In genomic region chr12:44835879-44836467, GRCm38 (mm10) we compare ENCODE assay signal across 18 mouse cellular contexts.
DNase-seq lines count a peak whose midpoint lies in the region; ATAC-seq lines count a peak whose summit lies in the region.
"Had no signal": no experiment of that assay in that cellular context is flagged by ENCODE, and none has a peak within 500 bp of the region (broad histone marks: within the 10 kb centered on the region; RNA-seq: fewer than 3 reads in every experiment).

No protein-coding gene starts in this region.

- H3K4me1 ChIP-seq in hindbrain, embryonic 16.5 days (ENCODE audit: control insufficient read depth, insufficient read depth, low read depth, low read length): no peaks in the 10 kb centered on the region; the same call in 1 of the 2 replicates
- H3K4me1 ChIP-seq in hindbrain, embryonic 13.5 days (replicated peaks): peaks cover 14% of the 10 kb centered on the region
- no peaks in the 10 kb centered on the region; the same call in 1 of the 2 replicates for H3K4me1 ChIP-seq in kidney, embryonic 16.5 days (ENCODE audit: insufficient read depth, low read length)
- peaks cover 7% of the 10 kb centered on the region; the same call in 1 of the 2 replicates for H3K4me1 ChIP-seq in neural tube, embryonic 14.5 days (ENCODE audit: control insufficient read depth, insufficient read depth, low read length)
- H3K4me1 ChIP-seq in neural tube, embryonic 15.5 days: peaks cover 10% of the 10 kb centered on the region
- H3K4me1 ChIP-seq: heart, embryonic 15.5 days had no signal

- H3K27me3 ChIP-seq in hindbrain, embryonic 16.5 days (replicated peaks; ENCODE audit: control insufficient read depth, insufficient read depth, low read length): no peaks in the 10 kb centered on the region
- no peaks in the 10 kb centered on the region for H3K27me3 ChIP-seq in hindbrain, embryonic 13.5 days
- H3K27me3 ChIP-seq in kidney, embryonic 16.5 days (ENCODE audit: insufficient read depth, low read length): no peaks in the 10 kb centered on the region
- no peaks in the 10 kb centered on the region for H3K27me3 ChIP-seq in neural tube, embryonic 14.5 days (ENCODE audit: control insufficient read depth, insufficient read depth, low read length)
- H3K27me3 ChIP-seq in neural tube, embryonic 15.5 days (replicated peaks): no peaks in the 10 kb centered on the region
- H3K27me3 ChIP-seq: forebrain, embryonic 13.5 days; heart, embryonic 15.5 days had no signal

- WGBS in hindbrain, embryonic 16.5 days: 41% methylated on average over 1 of the region's 1 CpGs
- 64% methylated on average over 1 of the region's 1 CpGs for WGBS in hindbrain, embryonic 13.5 days
- WGBS in kidney, embryonic 16.5 days: 32% methylated on average over 1 of the region's 1 CpGs
- 56% methylated on average over 1 of the region's 1 CpGs for WGBS in neural tube, embryonic 14.5 days
- 60% methylated on average over 1 of the region's 1 CpGs for WGBS in neural tube, embryonic 15.5 days

- no peak overlapping the region for H3K27ac ChIP-seq in hindbrain, embryonic 16.5 days (ENCODE audit: low read depth, low read length)
- no peak overlapping the region for H3K27ac ChIP-seq in hindbrain, embryonic 13.5 days
- H3K27ac ChIP-seq in kidney, embryonic 16.5 days (ENCODE audit: low read length): no peak overlapping the region
- no peak overlapping the region for H3K27ac ChIP-seq in neural tube, embryonic 14.5 days (ENCODE audit: low read depth, low read length)
- no peak overlapping the region for H3K27ac ChIP-seq in neural tube, embryonic 15.5 days (replicated peaks)
- H3K27ac ChIP-seq: embryonic facial prominence, embryonic 10.5 days; forebrain, embryonic 13.5 days; heart, adult 2 months; heart, embryonic 15.5 days had no signal

- no peak overlapping the region for H3K4me3 ChIP-seq in hindbrain, embryonic 16.5 days (ENCODE audit: low read length)
- no peak overlapping the region for H3K4me3 ChIP-seq in hindbrain, embryonic 13.5 days
- H3K4me3 ChIP-seq in kidney, embryonic 16.5 days (ENCODE audit: low read length): no peak overlapping the region
- no peak overlapping the region for H3K4me3 ChIP-seq in neural tube, embryonic 14.5 days (ENCODE audit: low read depth, low read length)
- H3K4me3 ChIP-seq in neural tube, embryonic 15.5 days (replicated peaks): no peak overlapping the region
- H3K4me3 ChIP-seq: embryonic facial prominence, embryonic 10.5 days; forebrain, embryonic 13.5 days; heart, adult 2 months; heart, embryonic 15.5 days had no signal

- peaks cover 2% of the 10 kb centered on the region; the same call in 1 of the 2 replicates for H3K9me3 ChIP-seq in hindbrain, embryonic 16.5 days (ENCODE audit: control insufficient read depth, low read length)
- H3K9me3 ChIP-seq in hindbrain, embryonic 13.5 days: no peaks in the 10 kb centered on the region
- peaks cover 5% of the 10 kb centered on the region for H3K9me3 ChIP-seq in kidney, embryonic 16.5 days (ENCODE audit: low read length)
- H3K9me3 ChIP-seq in neural tube, embryonic 14.5 days (ENCODE audit: control insufficient read depth, low read length): no peaks in the 10 kb centered on the region
- 0 out of 2 replicates have a peak, but pooled peaks cover 5% of the 10 kb centered on the region for H3K9me3 ChIP-seq in neural tube, embryonic 15.5 days (replicated peaks)
- H3K9me3 ChIP-seq: heart, embryonic 15.5 days had no signal

- no peak overlapping the region for H3K9ac ChIP-seq in hindbrain, embryonic 16.5 days (ENCODE audit: low read depth, low read length)
- no peak overlapping the region for H3K9ac ChIP-seq in hindbrain, embryonic 13.5 days
- no peak overlapping the region for H3K9ac ChIP-seq in kidney, embryonic 16.5 days (replicated peaks; ENCODE audit: low read length)
- H3K9ac ChIP-seq in neural tube, embryonic 14.5 days (replicated peaks; ENCODE audit: low read depth, low read length): no peak overlapping the region
- no peak overlapping the region for H3K9ac ChIP-seq in neural tube, embryonic 15.5 days (replicated peaks)
- H3K9ac ChIP-seq: forebrain, embryonic 13.5 days; forebrain, postnatal 0 days; heart, embryonic 15.5 days had no signal

- no peak overlapping the region for H3K4me2 ChIP-seq in hindbrain, embryonic 16.5 days (ENCODE audit: low read length)
- no peak overlapping the region for H3K4me2 ChIP-seq in hindbrain, embryonic 13.5 days
- no peak overlapping the region for H3K4me2 ChIP-seq in kidney, embryonic 16.5 days (replicated peaks; ENCODE audit: low read depth, low read length)
- H3K4me2 ChIP-seq in neural tube, embryonic 14.5 days (ENCODE audit: low read depth, low read length): no peak overlapping the region
- no peak overlapping the region for H3K4me2 ChIP-seq in neural tube, embryonic 15.5 days
- H3K4me2 ChIP-seq: forebrain, embryonic 13.5 days; heart, embryonic 11.5 days; heart, embryonic 15.5 days had no signal

- DNase-seq in cerebellum, postnatal 14 days: peak; percentile 49 to 73
- DNase-seq in cerebellum, adult 8-10 months: no peak
- DNase-seq in kidney, postnatal 10 days: no peak
- DNase-seq: adrenal gland, postnatal 10 days; cerebellum, adult 18-20 months; forebrain, postnatal 0 days; gastrocnemius, postnatal 14 days; heart, adult 2 months; heart, postnatal 14 days had no signal

- peak; percentile 77 for ATAC-seq in hindbrain, embryonic 16.5 days
- no peak for ATAC-seq in hindbrain, embryonic 13.5 days (ENCODE audit: low FRiP score)
- peak; percentile 82; the same call in 1 of the 2 replicates for ATAC-seq in kidney, embryonic 16.5 days (ENCODE audit: low FRiP score, low TSS enrichment)
- ATAC-seq in neural tube, embryonic 14.5 days (ENCODE audit: low read depth): peak; percentile 28; the same call in 1 of the 2 replicates
- no peak for ATAC-seq in neural tube, embryonic 15.5 days (ENCODE audit: low FRiP score)
- ATAC-seq: forebrain, embryonic 13.5 days; forebrain, postnatal 0 days had no signal

- H3K36me3 ChIP-seq in hindbrain, embryonic 16.5 days (ENCODE audit: control insufficient read depth, insufficient read depth, low read length): no peaks in the 10 kb centered on the region
- no peaks in the 10 kb centered on the region for H3K36me3 ChIP-seq in hindbrain, embryonic 13.5 days
- H3K36me3 ChIP-seq in kidney, embryonic 16.5 days (ENCODE audit: insufficient read depth, low read length): no peaks in the 10 kb centered on the region
- no peaks in the 10 kb centered on the region for H3K36me3 ChIP-seq in neural tube, embryonic 14.5 days (ENCODE audit: control insufficient read depth, insufficient read depth, low read length)
- H3K36me3 ChIP-seq in neural tube, embryonic 15.5 days: no peaks in the 10 kb centered on the region
- H3K36me3 ChIP-seq: embryonic facial prominence, embryonic 10.5 days; heart, embryonic 15.5 days had no signal

Comparison
In these comparisons a context has a peak if more than half of its experiments do, and no peak if none do; other contexts are left out.
1. DNase-seq: peak in cerebellum, postnatal 14 days (2 of 2); none in cerebellum, adult 8-10 months (single experiment) and kidney, postnatal 10 days (single experiment).
2. ATAC-seq: peak in hindbrain, embryonic 16.5 days (single experiment), kidney, embryonic 16.5 days (single experiment) and neural tube, embryonic 14.5 days (single experiment); none in hindbrain, embryonic 13.5 days (single experiment) and neural tube, embryonic 15.5 days (single experiment).